Mouse (Mus musculus) layer of hippocampus, postnatal 36 days (tissue): ENCODE data around the gene Ncam2. TPM values are rescaled to one million over a fixed set of nuclear protein-coding genes. Genes with fewer than 3 reads are reported as not detected.
A peak's percentile ranks its signal among the peaks of the same experiment; 100 is the strongest.

Experiments
- DNase-seq, 2 experiments: peaks; one replicate each; pipeline ENCODE4 v3.0.0; 2022
- total RNA-seq, 2 experiments: library from RNA; stranded (reverse); gene quantifications; 2 replicates each; pipeline ENCODE4 v1.2.3; 2021

The Ncam2 gene
- total RNA-seq = 10 to 100 TPM; 51.3 to 52.0 TPM

DNA sequence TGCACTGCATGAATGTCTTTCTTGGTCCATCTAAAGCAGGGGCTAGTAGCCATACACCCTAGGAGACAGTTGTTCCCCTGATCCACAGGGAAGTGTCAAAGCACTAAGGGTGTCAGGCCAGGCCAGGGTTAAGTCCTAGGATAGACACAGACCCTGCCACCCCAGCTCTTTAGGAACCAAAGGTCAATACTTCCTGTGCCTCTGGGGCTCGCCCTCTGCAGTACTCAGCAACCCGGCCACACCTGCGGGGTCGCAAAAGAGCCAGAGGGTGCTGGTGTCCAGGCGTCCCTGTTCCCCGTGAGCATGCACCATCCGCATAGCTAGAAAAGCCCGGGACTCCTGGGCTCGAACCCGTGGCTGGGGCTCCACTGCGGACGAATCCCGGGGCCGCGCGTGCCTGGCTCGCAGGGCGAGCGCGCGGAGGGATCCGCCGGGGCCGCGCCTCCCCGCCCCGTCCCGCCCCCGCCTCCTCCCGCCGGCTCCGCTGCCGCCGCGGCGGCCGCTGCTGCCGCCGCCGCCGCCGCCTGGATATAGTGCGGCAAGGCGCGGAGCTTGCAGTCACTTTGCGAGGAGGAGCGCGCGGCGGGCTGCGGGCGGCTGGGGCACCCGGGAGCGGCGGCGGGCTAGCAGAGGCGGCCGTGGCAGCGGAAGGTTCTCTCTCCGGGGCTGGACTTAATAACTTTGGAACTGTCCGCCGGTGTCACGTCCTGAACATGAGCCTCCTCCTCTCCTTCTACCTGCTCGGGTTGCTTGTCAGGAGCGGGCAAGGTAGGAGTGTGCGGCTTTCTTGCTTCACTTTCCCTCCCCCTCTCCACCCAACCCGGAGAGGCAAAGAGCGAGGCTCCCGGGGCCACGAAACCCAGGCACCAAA is at the start of gene Ncam2:
TSS of gene Ncam2 (plus strand) at position 497 of the 871 bp plus-strand sequence.
- DNase-seq = peak; percentile 63 to 67

DNA sequence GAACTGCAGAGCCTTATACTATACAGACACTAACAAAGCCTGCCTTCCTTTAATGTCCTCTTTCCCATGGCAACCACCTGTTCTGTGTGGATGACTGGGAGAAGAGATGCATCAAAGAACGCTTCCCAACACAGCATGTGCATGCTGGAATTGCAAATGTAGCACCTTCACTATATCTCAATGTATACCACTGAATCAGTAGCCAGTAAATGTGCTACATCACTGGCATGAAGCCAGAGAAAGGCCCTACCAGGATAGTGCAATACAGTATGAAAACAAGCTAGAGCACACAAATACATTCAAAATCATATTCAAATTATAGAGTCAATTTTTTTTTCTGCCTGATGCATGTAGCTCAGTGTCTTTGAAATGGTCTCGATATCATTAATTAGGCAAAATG is 29.7 kb upstream of the Ncam2 start:
- no peak for DNase-seq

DNA sequence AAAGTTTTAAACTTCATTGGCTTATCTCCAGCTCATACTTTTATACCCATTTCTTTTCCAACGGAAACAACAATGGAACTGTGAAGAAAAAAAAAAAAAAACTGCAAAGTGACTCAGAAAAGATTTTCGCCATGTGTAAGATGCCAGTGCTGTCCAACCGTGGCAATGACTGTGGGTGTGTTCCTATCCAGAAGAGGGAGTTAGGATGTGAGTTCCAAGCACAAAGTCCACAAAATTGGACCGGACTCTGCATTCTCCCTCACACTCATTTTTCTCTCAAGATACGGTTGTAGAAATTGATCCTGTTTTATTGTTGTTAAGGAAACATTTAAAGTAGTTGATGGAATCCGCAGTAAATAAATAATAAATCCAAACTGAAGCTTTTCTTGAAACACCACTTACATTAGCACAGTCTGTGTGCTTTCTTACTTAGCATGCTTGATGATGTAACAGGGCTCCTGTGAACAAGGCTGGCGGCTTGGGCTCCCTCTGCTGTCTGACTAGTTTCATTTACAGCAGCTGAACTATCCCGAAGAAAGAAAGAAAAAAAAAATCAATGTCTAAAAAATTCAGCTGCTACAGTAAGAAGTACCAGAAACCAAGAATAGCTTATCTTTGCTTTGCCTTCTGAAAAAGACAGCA is 25.1 kb upstream of the Ncam2 start:
- peak; percentile 49 to 57 for DNase-seq

DNA sequence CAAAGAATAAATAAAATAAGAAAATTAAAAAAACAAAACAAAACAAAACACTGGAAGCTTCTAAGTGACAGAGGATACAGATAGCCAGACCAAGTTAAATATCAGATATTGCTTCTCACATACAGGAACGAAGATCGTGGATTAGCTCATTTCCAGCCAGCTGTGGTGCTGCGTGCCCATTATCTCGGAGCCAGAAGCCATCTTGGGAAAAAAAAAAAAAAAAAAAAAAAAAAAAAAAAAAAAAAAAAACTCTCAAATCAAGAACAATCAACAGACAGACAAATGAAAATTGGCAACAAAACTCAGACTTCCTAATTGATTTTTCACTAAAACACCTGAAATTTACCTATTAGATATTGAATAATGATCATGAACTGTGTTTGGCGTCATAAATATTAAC is 20.7 kb upstream of the Ncam2 start:
- no peak for DNase-seq

DNA sequence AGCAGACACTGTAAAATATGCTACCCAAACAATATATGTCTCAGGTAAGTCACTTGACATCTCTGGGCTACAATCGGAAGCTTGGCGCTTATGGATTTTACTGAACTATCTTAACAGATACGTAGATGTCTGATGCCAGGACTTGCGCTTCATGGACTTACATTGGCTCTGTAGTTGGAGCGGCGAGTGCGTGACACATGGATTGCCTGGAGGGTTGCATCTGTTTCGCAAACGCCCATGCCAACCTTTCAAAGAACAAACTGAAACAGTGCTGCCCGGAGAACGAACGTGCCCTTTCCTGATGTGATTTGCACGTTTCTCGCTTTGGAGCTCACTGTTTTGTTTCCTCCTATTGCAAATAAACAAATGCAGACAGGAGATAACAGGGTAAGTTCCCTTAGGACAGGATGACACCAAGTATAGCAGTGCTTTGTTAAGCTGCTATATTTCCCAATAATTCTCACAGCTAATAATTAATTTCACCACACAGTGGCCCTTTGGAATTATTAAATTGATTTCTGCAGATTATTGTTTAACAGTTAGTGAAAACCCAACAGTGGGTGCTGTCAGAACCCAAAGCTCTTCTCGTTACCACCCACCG is 12.8 kb upstream of the Ncam2 start:
- no peak for DNase-seq

DNA sequence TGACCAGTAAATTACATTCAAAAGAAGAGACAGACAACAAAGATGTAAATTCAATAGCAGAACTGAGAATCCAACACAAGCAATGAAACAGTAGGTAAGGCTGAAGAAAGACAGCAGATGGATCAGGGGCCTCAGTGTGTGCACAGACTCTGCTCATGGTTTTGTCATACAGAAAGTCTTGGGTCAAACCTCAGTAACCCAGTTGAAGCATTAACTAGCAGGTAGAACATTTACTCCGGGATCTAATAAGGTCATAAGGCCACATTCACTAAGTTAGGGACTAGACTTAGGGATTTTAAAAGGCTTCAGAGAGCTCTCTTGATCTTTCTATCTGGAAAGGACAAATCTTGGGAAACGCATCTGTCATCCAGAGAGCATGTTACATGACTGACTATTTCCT is 8.9 kb upstream of the Ncam2 start:
- no peak for DNase-seq

DNA sequence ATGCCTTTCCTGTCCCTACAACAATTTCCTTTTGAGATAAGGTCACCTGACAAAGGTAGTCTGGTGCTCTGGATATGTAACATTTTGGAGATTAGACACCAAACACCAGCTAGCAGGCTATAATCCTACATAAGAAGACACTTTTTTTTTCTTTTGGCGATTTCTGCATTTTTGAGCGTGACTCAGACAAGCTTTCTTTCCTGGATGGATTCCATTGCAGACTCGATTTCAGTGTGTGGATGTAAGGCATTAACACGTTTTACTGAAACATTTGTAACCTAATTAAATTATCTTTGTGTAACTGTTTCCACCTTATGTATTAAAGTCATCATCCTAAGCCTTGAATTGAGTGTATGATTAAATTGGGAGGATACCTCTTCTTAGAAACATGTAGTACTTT is 7.9 kb upstream of the Ncam2 start:
- no peak for DNase-seq

DNA sequence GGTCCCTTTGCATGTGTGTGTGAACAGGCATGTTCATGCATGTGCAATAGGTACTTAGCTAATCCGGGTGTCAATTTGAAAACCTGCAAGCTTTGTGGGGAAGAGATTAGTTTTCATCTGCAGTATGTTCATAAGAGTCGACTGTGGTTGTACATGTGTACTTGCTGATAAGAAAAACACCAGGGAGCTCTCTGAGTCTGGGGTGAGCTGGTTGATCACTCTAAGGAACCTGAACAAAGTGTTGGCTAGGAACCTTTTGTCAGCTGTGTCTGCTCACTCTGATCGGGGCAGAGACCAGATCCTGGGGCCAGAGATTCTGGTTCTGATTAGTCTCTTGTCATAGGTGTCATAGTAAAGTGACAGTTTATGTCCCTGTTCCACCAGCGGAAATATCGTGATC is 1.0 kb upstream of the Ncam2 start:
- DNase-seq = no peak

DNA sequence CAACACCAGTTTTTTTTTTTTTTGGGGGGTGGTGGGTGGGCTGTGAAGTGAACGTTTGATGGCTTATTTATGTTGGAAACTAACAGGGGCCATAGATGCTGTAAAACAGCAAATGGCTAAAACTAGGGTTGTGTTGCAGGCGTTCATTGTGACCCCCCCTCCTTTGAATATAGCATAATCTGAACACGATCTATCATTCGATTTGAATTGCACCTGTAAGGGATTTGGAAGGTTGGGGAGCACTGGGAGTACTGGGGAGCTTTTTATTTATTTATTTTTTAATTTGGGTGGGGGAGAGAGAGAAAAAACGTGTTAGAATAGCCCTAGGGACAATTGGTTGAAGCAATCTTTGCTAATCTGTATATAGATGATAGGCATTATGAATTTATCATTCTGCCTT is 974 bp downstream of the Ncam2 start:
- no peak for DNase-seq

DNA sequence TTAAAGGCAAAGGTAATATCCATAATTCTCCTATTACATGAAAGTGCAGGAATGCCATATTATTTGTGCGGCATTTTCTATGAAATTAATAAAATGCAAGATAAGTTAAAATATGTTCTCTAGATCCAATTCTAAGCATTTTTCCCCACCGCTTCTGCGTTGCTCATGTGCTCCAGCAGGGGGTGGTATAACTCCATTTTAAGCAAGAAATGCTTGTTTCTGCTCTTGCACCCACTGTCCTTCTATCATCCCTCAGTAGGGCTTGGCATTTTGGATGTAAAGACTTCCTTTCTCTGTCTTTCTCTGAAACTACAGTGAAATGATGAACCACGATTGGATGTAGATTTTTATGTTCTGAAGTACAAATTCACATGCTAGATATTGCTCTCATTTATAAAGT is 1.5 kb downstream of the Ncam2 start:
- peak; percentile 70 to 75 for DNase-seq

DNA sequence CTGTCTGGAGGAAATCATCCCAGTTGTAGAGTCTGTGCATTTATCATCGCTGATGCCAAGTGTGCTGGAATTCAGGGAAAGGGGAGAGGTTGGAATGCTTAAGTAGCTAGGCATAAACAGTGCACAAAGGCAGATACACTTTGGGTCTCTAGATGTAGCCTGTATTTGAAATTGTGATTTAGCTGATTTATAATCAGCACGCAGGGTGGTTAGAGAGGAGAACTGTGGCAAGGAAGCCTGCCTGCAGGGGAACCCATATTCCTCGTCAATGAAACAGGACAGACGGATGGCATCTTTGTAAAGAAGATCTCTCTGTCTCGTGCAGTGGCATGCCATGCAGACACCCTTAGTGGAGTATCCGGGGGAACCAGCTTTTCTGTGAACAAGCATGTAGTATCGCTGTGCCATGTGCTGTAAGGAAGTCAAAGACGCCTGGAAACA is 2.2 kb downstream of the Ncam2 start:
- DNase-seq = peak; percentile 39 to 48

DNA sequence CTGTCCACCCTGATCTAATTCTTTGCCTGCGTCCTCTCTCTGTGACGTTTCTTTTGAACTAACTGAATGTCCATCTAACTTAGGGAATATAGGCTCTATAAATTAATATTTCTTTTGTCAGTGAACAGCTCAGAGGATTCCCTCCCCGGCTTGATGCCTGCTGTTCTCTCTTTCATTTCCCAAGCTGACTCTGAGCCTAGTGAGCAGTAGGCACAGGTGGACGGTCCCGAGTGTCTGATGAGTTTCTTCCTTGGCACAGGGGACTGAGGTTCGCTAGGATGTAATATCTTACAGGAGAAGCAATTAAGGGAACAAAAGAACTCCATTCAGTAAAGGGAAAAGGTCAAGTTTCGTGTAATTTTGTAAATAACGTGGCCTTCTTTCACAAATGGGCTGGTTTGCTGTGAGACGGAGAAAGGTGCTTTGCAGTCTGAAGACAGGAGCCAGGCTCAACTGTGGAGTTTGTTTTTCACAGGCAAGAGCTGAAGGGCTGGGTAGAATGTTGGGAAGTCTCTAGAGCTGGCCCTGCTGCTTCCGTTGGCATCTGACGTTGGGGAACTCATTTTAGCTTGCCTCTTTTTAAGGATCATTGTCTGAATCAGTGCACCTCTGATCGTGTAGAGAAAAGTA is 4.0 kb downstream of the Ncam2 start:
- no peak for DNase-seq

DNA sequence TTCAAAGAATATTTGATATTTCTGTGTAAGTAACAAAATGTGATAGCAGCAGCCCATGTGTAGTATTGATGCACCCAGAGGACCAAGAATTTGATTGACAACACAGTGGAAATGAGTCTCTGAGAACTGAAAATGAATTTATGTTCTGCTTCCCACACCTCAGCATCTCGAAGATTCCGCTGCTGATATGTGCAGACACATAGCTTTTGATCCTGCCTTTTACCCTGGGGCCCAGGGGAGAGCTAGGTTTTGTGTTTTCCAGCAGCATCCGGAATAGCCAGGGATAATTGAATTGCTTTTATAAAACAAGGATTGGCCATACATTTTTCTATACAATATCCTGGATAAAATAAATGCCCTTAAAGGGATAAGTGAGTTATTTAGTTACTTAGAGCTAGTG is 20.7 kb downstream of the Ncam2 start:
- DNase-seq = no peak

DNA sequence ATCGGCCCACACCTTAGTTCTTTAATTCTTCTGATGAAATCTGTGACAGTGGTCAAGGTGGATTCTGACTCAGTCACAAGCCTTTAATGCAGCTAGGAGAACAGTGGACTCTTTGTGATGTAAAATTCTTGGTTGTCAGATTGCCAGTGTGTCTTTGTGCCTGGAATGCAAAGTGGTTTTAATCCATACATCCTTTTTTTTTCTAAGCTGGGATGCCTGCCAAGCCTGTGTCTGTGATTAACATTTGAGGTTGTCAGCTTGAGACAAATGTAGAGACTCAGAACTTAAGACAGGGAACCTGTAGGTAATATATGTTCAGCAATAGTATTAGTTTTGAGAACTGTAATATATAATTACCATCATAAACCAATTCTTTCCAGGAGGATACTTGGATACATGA is 23.3 kb downstream of the Ncam2 start:
- DNase-seq = no peak

DNA sequence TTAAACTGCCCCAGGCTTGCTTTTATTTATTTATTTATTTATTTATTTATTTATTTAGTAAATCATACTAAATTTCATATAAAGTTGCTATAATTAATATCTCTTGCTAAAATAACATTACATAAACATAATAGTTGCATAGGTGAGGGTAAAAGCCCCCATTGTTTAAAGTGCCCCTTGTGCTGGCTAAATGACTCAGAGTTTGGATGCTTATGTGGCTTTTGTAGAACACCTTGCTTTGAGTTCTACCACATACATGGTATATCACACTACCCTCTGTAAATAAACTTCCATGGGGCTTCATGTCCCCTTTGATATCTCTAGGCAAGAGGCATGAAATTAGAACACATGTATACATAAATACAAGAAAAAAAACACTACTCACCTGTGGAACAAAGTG is 23.8 kb downstream of the Ncam2 start:
- DNase-seq = no peak

DNA sequence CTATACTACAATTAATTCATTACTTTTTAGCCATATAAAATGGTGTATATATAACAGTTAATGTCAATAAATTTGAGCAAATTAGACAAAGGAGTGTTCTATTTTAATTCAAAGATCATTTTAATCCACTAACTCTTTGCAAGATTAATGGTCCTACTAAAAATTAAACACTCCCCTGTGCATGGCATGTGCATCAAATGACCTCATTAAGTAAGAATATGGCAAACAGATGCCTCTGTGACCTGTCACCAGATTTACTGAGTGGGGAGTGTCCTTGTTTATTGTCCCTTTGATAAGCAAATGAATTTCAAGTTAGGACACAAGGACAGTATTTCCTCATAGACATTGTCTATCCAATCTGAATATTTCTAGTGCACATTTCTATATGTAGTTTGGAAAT is 54.4 kb downstream of the Ncam2 start:
- DNase-seq = no peak

DNA sequence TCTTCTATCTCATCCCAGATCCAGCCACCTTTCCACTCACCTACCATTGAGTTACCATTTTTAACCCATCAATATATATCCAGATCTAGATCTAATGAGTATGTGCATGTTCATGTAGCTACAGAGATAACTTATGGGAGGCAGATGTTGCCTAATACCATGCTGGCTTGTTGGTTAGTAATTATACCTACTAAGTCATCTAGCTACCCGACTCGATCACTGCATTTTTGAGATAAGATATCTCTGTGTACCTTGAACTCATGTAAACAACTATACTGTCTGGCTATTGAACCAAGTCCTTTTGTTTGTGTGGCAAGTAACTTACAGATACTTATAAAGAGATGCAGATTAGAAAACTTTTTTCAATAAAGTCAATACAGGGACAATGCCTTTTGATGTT is 59.9 kb downstream of the Ncam2 start:
- no peak for DNase-seq

DNA sequence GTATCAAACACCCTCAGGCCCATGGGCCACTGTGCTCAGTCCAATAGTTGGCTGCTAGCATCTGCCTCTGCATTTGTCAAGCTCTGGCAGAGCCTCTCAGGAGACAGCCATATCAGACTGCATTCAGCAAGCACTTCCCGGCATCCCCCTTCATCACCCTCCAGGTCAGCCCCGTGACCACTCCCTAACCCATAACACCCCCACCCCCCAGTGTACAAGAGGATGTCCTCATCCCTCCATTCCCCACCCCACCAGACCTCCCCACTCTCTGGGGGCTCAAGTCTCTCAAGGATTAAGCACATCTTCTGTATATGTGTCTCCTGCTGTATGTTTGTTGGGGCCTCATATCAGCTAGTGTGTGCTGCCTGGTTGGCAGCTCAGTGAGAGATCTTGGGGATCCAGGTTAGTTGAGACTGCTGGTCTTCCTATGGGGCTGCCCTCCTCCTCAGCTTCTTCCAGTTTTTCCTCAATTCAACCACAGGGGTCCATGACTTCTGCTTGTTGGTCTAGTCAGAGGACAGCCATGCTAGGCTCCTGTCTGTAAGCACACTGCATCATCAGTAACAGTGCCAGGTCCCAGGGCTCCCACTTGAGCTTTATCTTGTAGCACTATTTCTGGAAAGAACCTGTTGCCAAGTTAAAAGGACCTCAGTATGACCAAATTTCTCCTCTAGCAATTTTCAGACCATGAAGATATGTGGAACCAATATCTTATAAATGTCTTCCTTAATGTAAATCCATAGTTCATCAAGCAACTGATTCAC is 73.3 kb downstream of the Ncam2 start:
- no peak for DNase-seq

DNA sequence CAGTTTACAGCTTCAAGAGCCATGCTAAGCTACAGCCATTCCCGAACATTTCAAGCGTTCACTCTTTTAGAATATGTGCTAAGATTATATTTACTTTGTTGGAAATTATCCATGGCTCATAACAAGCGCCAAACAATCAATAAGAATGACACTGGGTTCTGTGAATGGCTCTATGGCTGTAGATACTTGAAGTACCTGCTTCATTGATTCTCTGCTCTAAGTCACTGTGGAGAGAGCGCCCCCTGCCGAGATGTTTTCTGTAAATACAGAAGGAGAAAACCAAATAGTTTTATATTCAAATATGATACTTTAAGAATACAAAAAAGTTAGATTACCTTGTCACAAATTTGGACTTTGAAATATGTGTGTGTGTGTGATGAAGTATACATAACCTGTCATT is 83.7 kb downstream of the Ncam2 start:
- peak; percentile 29 to 58 for DNase-seq

DNA sequence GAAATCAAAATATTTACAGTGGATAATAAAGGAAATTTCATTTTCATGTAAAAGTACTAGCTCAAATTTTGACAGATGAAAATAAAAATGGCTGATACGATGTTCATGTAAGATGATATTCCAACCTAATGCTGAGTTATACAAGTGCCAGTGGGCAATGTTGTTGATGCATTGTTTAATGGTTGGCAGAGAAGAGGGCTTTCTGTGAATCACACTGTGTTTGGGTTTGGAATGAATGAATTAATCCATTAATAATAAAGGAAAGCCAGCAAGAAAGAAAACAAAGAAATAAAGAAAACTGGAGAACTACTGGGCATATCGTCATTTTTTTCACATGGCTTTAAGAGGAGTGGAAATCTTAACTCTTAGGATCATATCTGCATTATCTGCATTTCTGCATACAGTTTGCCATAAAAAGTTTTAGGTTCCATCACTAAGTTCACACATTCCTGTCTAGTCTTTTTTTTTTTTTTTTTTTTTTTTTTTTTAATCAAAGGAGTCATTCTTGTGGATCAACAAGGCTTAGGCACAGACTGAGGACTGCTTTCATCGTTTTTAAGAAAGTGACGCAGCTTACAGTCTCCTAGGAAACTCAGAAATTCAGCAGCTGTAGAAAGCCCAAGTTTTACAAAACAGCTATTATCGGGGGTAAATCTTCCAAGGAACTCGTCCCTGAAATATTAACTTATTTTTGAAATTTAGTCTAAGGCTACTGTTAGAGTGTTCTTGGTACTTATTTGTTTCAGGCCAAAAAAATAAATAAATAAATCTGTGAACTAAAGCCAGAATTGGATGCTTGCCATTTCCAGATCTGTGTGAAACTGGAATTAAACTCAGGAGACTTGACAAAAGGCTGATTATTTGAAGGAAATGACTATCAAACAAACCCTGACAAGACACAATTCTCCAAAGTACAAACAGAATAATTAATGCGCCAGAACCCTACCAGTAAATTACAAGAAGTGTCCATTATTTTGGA is 84.7 kb downstream of the Ncam2 start:
- DNase-seq = no peak

DNA sequence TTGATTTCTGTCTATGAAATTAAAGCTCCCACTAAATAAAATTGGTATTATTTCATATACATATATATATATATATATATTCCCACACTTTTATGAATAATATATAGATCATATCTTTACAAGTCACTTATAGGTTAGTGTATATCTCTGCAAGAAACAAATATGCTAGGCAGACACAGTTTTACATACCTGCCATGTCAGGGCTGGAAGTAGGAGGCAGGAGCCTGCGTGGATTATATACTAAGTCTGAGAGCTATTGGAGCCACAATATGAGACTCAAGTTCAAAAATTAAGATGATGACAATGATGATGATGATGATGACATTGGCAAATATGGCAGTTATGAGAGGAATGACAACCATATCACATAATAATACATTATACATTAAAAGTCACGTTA is 85.4 kb downstream of the Ncam2 start:
- no peak for DNase-seq
